Mouse (Mus musculus) liver, postnatal 0 days (tissue): ENCODE measurements around the gene Psmd8.

Source experiments
- CTCF ChIP-seq: sonication (generic); IDR thresholded peaks from 2 replicates; pipeline ENCODE4 v1.5.1; 2016; ENCODE audit warnings: antibody characterized with exemption, low read depth
- EP300 ChIP-seq: IDR thresholded peaks from 2 replicates; pipeline ENCODE4 v1.6.1; 2016; ENCODE audit warnings: antibody characterized with exemption, low read depth, mild to moderate bottlenecking

DNA sequence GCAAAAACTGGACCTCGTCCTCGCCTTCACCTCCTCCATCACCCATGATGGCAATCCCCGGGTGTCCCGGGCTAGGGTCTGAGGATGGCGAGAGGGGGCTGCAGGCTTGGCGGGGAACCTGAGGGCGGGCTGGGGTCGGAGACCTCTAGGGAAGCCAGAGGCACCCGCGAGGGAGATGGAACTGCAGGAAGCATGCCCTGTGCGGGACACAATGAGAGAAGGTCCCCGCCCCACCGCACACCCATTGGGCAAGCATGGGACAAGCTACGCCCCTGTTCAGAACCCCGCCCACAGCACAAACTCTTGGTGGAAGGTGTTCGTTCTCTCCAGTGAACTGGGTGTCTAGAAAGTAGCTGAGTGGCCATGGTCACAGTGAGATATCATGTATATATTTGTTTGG is 55.5 kb downstream of the Psmd8 start, which contains the start of gene Ryr1:
- TF ChIP-seq EP300 (no peak), CTCF (no peak)
